23 mouse cellular contexts compared by ENCODE assay signal in the genomic region with DNA sequence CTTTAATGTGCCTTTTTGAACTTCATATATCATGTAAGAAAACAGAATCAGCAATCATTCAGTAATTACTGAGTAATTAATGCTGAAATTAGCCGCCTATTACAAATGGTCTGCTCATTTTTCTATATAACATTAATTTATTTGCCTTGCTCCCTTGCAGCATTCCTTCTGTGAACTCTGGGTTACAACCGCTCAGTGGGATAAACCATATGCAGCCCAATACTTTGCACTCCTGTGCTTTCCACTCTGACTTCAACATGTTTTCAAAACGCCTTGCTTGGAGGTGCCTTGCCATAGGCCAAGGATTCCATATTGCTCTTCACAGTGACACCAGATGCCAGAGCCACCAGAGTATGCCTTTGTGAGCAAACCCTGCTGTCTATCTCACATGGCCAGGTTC.
"Had no signal": no experiment of that assay in that cellular context is flagged by ENCODE, and none has a peak within 500 bp of the region (broad histone marks: within the 10 kb centered on the region; RNA-seq: fewer than 3 reads in every experiment).

No protein-coding gene starts in this region.

- H3K9me3 ChIP-seq: heart, embryonic 10.5 days; heart, embryonic 12.5 days; hindbrain, embryonic 13.5 days; hindbrain, embryonic 15.5 days; limb, embryonic 13.5 days; limb, embryonic 15.5 days; liver, embryonic 12.5 days had no signal

- H3K27ac ChIP-seq: heart, embryonic 10.5 days; hindbrain, embryonic 13.5 days; hindbrain, embryonic 15.5 days; hindbrain, postnatal 0 days; limb, embryonic 13.5 days; limb, embryonic 15.5 days; liver, embryonic 12.5 days; liver, embryonic 14.5 days had no signal

- H3K4me2 ChIP-seq: heart, embryonic 12.5 days; hindbrain, embryonic 13.5 days; hindbrain, embryonic 15.5 days; limb, embryonic 13.5 days; limb, embryonic 15.5 days; liver, embryonic 12.5 days had no signal

- H3K4me3 ChIP-seq: heart, embryonic 10.5 days; heart, embryonic 12.5 days; hindbrain, embryonic 13.5 days; hindbrain, embryonic 15.5 days; limb, embryonic 13.5 days; limb, embryonic 15.5 days; liver, embryonic 12.5 days had no signal

- H3K4me1 ChIP-seq: liver, embryonic 12.5 days had no signal

- DNase-seq: forebrain, postnatal 0 days; gastrocnemius, postnatal 14 days; gastrocnemius, postnatal 36 days; heart, adult 18-20 months; heart, postnatal 14 days; heart, postnatal 36 days; kidney, adult 18-20 months; kidney, adult 9 months; kidney, postnatal 14 days; kidney, postnatal 36 days; layer of hippocampus, adult 9-11 months; layer of hippocampus, postnatal 36 days; left cerebral cortex, postnatal 4 days had no signal

- H3K9ac ChIP-seq: forebrain, postnatal 0 days; heart, embryonic 12.5 days; hindbrain, embryonic 13.5 days; hindbrain, embryonic 15.5 days; limb, embryonic 13.5 days; limb, embryonic 15.5 days; liver, embryonic 12.5 days; liver, embryonic 14.5 days had no signal

- H3K27me3 ChIP-seq: heart, embryonic 12.5 days; hindbrain, embryonic 13.5 days; hindbrain, embryonic 15.5 days; limb, embryonic 13.5 days; limb, embryonic 15.5 days; liver, embryonic 12.5 days had no signal

- H3K36me3 ChIP-seq: heart, embryonic 10.5 days; heart, embryonic 12.5 days; hindbrain, embryonic 13.5 days; hindbrain, embryonic 15.5 days; limb, embryonic 13.5 days; limb, embryonic 15.5 days; liver, embryonic 12.5 days had no signal

- ATAC-seq: forebrain, postnatal 0 days; hindbrain, postnatal 0 days; intestine, embryonic 16.5 days; liver, embryonic 12.5 days had no signal
